Mouse (Mus musculus): ENCODE measurements around the gene Cnr2.

Gene Cnr2

GRCm38 (mm10) chr4:135876583-135877020 lies 18.6 kb upstream of the Cnr2 start:
- DNase-seq (ENCODE audit: low spot score) = peak; percentile 76

DNA sequence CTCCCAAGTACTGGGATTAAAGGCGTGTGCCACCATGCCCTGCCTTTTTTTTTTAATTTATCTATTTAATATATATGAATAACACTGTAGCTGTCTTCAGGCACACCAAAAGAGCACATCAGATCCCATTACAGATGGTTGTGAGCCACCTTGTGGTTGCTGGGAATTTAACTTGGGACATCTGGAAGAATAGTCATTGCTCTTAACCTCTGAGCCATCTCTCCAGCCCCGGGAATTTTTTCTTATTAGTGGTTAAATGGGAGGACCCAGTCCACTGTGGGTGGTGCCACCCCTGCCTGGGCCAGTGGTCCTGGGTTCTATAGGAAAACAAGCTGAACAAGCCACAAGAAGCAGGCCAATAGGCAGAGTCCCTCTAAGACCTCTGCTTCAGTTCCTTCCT lies 17.5 kb upstream of the Cnr2 start:
- DNase-seq (ENCODE audit: low spot score) = peak; percentile 36

GRCm38 (mm10) chr4:135879021-135879420 lies 16.2 kb upstream of the Cnr2 start:
- DNase-seq (ENCODE audit: low spot score) = peak; percentile 29

DNA sequence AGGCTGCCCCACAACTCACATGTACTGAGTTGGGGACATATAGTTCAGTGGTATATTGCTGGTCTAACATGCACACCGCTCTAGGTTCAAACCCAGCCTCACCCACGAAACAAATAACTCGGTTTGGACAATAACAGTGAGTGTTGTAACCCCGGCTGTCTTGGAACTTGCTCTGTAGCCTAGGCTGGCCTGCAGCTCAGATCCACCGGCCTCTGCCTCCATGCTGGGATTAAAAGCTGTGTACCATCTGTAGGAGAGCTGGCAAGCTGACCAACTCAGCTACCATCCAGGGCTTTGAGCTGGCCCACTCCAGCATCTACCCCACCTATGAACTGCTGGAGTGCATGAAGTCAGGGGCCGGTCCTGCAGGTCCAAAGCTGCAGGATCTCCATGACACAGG lies 15.2 kb upstream of the Cnr2 start:
- DNase-seq (ENCODE audit: low spot score) = no peak

DNA sequence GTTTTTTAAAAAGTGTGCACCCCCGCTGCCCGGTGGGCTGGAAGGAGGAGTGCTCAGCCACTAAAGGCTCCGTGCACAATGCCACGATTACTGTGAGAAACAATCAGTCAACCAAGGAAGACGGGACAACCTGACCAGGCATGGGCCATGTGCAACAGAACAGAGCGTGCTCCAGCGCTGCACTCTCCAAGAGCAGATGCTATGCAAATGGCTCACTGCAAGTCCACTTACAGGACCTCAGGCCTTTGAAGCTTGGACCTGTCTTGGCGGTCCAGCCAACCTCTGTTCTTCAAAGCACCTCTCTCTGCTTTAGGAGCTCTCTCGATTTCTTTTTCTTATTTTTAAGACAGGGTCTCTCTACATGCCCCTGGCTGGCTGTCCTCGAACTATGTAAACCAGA lies 14.6 kb upstream of the Cnr2 start:
- no peak for DNase-seq (ENCODE audit: low spot score)

GRCm38 (mm10) chr4:135882023-135882422 lies 13.2 kb upstream of the Cnr2 start:
- no peak for DNase-seq (ENCODE audit: low spot score)

DNA sequence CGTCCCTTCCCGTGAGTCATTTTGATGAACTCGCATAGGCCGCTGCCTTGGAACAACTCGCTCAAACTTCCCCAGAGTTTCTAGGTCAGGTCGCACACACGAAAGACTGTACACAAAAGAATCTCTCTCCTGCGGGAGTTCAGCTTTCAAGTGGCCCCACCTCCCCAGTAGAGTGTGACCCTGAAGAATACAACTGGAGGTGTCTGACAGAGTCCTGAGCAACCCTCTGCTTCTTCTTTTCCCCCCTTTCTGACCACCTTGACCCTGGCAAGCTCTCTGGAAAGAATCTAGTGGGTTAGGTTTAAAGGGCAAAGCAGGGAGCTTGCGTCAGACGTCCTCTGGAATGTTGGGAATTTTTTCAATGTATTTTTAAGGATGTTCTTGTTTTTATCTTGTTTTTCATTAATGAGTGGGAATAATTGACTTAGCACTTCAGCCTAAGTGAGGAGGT lies 11.8 kb upstream of the Cnr2 start:
- DNase-seq (ENCODE audit: low spot score) = peak; percentile 22

GRCm38 (mm10) chr4:135883881-135884516 lies 11.2 kb upstream of the Cnr2 start:
- no peak for DNase-seq (ENCODE audit: low spot score)

- peak; percentile 44 for DNase-seq (ENCODE audit: low spot score)
Measured at GRCm38 (mm10) chr4:135884531-135884930, 10.7 kb upstream of the Cnr2 start.

GRCm38 (mm10) chr4:135885676-135886075 lies 9.5 kb upstream of the Cnr2 start:
- DNase-seq (ENCODE audit: low spot score) = no peak

DNA sequence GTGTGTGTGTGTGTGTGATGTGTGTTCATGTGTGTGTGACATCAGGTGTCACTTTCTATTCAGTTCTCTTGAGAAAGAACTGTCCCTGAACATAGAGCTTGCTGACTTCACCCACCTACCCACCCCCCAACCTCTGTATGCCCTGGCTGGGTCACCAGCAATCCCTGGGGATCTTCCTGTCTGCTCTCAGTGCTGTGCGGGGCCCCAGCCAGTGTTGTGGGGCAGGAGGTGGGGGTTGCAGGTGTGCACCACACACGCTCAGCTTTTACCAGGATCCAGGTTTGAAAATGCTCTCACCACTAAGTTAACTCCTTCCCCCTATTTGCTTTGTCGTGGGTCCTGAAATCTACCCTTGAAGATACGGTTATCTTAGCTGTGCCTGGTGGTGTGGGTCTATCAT lies 9.0 kb upstream of the Cnr2 start:
- DNase-seq (ENCODE audit: low spot score) = no peak

GRCm38 (mm10) chr4:135888448-135889057 lies 6.6 kb upstream of the Cnr2 start:
- no peak for DNase-seq (ENCODE audit: low spot score)

- no peak for DNase-seq (ENCODE audit: low spot score)
Measured at GRCm38 (mm10) chr4:135889146-135889883, 5.9 kb upstream of the Cnr2 start.

GRCm38 (mm10) chr4:135889884-135890283 lies 5.3 kb upstream of the Cnr2 start:
- DNase-seq (ENCODE audit: low spot score) = peak; percentile 85

- DNase-seq (ENCODE audit: low spot score) = no peak
Measured at GRCm38 (mm10) chr4:135891539-135891938, 3.7 kb upstream of the Cnr2 start.

DNA sequence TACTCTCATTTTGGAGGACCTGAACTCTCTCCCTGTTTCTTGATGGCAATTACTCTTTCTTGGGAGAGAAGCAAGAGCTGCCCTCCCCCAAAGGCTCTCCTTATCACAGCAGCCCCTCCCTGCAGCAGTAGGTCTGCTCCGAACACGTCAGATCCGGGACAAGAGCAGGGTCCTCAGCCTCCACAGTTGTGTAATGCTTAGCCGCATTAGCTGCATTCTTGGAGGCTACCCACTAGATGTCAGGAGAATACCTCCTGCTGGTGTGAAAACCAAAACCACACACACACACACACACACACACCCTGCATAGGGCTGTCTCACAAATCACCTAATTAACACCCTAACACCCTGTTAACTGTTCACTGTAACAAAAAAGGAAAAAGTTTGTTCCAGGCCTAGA lies 2.3 kb upstream of the Cnr2 start:
- DNase-seq (ENCODE audit: low spot score) = no peak

DNA sequence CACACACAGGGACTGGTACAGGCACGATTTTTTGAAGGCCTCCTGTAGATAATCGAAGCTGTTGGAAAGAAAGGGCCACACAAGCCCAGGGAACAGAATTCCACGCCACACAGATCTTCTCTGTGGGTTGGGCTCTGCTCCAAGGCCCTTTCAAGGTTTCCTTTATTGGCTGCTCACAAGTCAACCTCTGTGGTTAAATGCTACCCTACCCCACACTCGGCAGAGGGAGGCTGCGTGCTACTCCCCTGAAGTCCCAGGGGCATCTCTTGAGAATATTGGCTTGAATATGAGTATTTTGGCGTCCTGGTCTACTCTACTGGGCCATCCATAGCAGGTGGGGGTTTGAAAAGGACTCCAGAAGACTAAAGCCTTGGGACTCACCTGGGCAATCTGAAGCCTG lies 963 bp downstream of the Cnr2 start:
- DNase-seq (ENCODE audit: low spot score) = no peak

DNA sequence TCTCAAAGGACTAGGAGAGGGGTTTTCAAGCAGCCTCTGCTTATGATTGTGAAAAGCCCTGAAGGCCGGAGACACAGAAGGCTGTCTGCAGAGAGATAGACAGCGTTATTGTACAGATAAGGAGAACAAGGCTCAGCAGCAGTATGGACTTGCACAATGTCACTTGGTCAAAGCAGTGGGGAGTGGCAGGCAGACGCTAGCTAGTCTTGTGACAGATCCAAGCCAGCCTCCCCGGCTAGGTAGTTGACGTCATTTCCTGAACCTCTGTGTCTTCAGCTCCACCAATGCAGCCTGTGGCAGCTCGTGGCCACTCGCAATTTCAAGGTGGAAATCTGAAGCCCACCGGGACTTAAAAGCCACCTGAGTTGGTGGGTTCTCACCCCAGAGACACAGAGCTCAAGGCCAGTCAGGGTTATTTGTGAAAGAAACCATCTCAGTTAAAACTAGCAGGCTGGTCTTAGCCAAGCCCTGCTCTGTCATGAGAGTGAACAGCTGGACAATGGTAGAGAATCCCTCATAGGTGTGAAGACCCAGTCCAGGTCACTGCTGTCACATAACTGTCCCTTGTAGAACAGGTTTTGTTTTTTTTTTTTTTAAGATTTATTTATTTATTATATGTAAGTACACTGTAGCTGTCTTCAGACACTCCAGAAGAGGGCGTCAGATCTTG lies 3.3 kb downstream of the Cnr2 start:
- no peak for DNase-seq (ENCODE audit: low spot score)

DNA sequence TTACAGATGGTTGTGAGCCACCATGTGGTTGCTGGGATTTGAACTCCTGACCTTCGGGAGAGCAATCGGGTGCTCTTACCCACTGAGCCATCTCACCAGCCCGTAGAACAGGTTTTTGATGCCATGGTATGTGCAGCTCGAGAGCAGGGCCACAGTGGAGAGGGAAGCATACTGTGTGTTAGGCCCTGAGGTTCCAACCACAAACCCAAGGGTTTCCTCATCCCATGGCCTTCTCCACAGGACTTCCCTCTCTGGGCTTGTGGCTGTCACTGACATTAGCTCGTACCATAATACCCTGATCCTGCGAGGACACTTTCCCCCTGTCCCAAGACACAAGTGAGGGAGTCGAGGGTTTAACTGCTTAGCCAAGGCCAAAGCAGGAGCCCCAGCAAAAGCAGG lies 3.9 kb downstream of the Cnr2 start:
- no peak for DNase-seq (ENCODE audit: low spot score)

- no peak for DNase-seq (ENCODE audit: low spot score)
Measured at GRCm38 (mm10) chr4:135900008-135900407, 4.8 kb downstream of the Cnr2 start.

- no peak for DNase-seq (ENCODE audit: low spot score)
Measured at GRCm38 (mm10) chr4:135902606-135903242, 7.5 kb downstream of the Cnr2 start.

DNA sequence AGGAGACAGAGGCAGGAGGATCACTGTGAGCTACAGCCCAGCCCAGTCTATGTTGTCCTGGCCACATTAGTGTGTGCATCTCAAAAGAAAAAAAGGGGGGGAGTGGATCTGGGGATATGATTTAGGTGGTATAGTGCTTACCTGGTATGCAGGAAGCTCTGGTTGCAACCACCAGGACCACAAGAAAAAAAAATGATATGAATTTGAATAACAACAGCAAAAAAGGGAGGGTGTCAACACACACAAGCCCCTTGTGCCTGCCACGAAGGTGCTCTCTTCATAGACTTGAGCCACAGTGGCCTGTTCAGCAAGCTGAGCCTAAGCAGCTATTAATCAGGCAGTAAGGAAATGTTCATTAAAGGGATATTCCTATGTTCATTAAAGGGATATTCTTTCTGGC lies 9.6 kb downstream of the Cnr2 start:
- DNase-seq (ENCODE audit: low spot score) = no peak
